Mouse (Mus musculus) midbrain, embryonic 14.5 days (tissue): Measurements from ENCODE around the gene Plac8. TPM values are rescaled to one million over a fixed set of nuclear protein-coding genes. Genes with fewer than 3 reads are reported as not detected.

Experiments
- ATAC-seq: fragments of 200-750 bp; cut with Nextera tagmentation; 2 replicates; pipeline ENCODE4 v1.8.0; 2017; ENCODE audit warnings: moderate number of reproducible peaks, moderate library complexity; ENCODE audit not compliant: low FRiP score, low TSS enrichment
- DNase-seq: peaks from one replicate; pipeline ENCODE4 v3.0.0-alpha.2; 2015
- H3K27ac ChIP-seq: fragments of 300-500 bp; sonication (generic); replicated peaks from 2 replicates; pipeline ENCODE4 v1.5.1; 2014; ENCODE audit warnings: mild to moderate bottlenecking, low read depth, low read length, moderate library complexity
- H3K27me3 ChIP-seq: fragments of 300-500 bp; sonication (generic); 2 replicates; pipeline ENCODE4 v1.6.1; 2014; ENCODE audit warnings: low read length, control low read depth, mixed read lengths; ENCODE audit not compliant: control insufficient read depth, insufficient read depth
- H3K36me3 ChIP-seq: fragments of 300-500 bp; sonication (generic); 2 replicates; pipeline ENCODE4 v1.6.1; 2014; ENCODE audit warnings: low read length, control low read depth; ENCODE audit not compliant: control insufficient read depth, insufficient read depth
- H3K4me1 ChIP-seq: fragments of 300-500 bp; sonication (generic); 2 replicates; pipeline ENCODE4 v1.6.1; 2014; ENCODE audit warnings: mild to moderate bottlenecking, antibody characterized with exemption, low read length, control low read depth; ENCODE audit not compliant: control insufficient read depth, insufficient read depth
- H3K4me2 ChIP-seq: fragments of 300-500 bp; sonication (generic); 2 replicates; pipeline ENCODE4 v1.6.1; 2014; ENCODE audit warnings: mild to moderate bottlenecking, low read length, moderate library complexity
- H3K4me3 ChIP-seq: fragments of 300-500 bp; sonication (generic); replicated peaks from 2 replicates; pipeline ENCODE4 v1.5.1; 2014; ENCODE audit warnings: low read depth, low read length
- H3K9ac ChIP-seq: fragments of 300-500 bp; sonication (generic); replicated peaks from 2 replicates; pipeline ENCODE4 v1.6.1; 2014; ENCODE audit warnings: mild to moderate bottlenecking, low read length, moderate library complexity
- H3K9me3 ChIP-seq: fragments of 300-500 bp; sonication (generic); 2 replicates; pipeline ENCODE4 v1.6.1; 2016; ENCODE audit warnings: low read length, control low read depth, mixed read lengths; ENCODE audit not compliant: control insufficient read depth
- WGBS: fragments of 180-500 bp; shearing (Covaris S2); extraction: QIAGEN DNeasy Blood & Tissue Kit; methylation state at CpG from one replicate; pipeline ENCODE4 v1.1.7; 2014; 5-methylcytosine and 5-hydroxymethylcytosine counted together
- polyA plus RNA-seq: library from polyadenylated mRNA; unstranded; fragments of >200 nt; fragmentation: Nextera tagmentation; extraction: Ambion mirVana; gene quantifications from 2 replicates; pipeline ENCODE4 v1.2.1, GENCODE M21; 2014

Gene Plac8
- polyA plus RNA-seq, 1 experiment from 2014 or later = 3.2 TPM

GRCm38 (mm10) chr5:100526164-100526563 is 45.9 kb downstream of the Plac8 start:
- Histone ChIP-seq H3K27ac (no peak overlapping the region), H3K36me3 (peaks cover 45% of the 10 kb centered on the region), H3K4me3 (no peak overlapping the region), H3K9me3 (no peaks in the 10 kb centered on the region), H3K27me3 (no peaks in the 10 kb centered on the region), H3K9ac (no peak overlapping the region), H3K4me2 (no peak overlapping the region), H3K4me1 (no peaks in the 10 kb centered on the region)
- ATAC-seq (no peak), DNase-seq (no peak)
- 93% methylated on average over 7 of the region's 7 CpGs for WGBS

GRCm38 (mm10) chr5:100525620-100526019 is 46.4 kb downstream of the Plac8 start:
- DNase-seq = no peak
- no peaks in the 10 kb centered on the region for H3K9me3 ChIP-seq
- H3K4me1 ChIP-seq = no peaks in the 10 kb centered on the region
- no peak overlapping the region for H3K4me3 ChIP-seq
- H3K36me3 ChIP-seq = peaks cover 40% of the 10 kb centered on the region
- no peak for ATAC-seq
- no peak overlapping the region for H3K4me2 ChIP-seq
- no peak overlapping the region for H3K9ac ChIP-seq
- WGBS = 86% methylated on average over 3 of the region's 3 CpGs
- H3K27me3 ChIP-seq = no peaks in the 10 kb centered on the region
- H3K27ac ChIP-seq = no peak overlapping the region

GRCm38 (mm10) chr5:100524921-100525320 is 47.1 kb downstream of the Plac8 start:
- Histone ChIP-seq H3K4me1 (peaks cover 3% of the 10 kb centered on the region), H3K4me2 (no peak overlapping the region), H3K27me3 (no peaks in the 10 kb centered on the region), H3K36me3 (peaks cover 33% of the 10 kb centered on the region), H3K4me3 (no peak overlapping the region), H3K9ac (no peak overlapping the region), H3K9me3 (no peaks in the 10 kb centered on the region), H3K27ac (no peak overlapping the region)
- DNase-seq (no peak), ATAC-seq (no peak)
- WGBS = 96% methylated on average over 9 of the region's 9 CpGs

GRCm38 (mm10) chr5:100523331-100523730 is 48.7 kb downstream of the Plac8 start:
- no peak overlapping the region for H3K27ac ChIP-seq
- H3K36me3 ChIP-seq = peaks cover 17% of the 10 kb centered on the region; the same call in 1 of the 2 replicates
- H3K4me1 ChIP-seq = peaks cover 11% of the 10 kb centered on the region
- no peaks in the 10 kb centered on the region for H3K27me3 ChIP-seq
- no peak overlapping the region for H3K4me2 ChIP-seq
- DNase-seq (no peak), ATAC-seq (no peak)
- H3K9me3 ChIP-seq = no peaks in the 10 kb centered on the region
- H3K4me3 ChIP-seq = no peak overlapping the region
- 91% methylated on average over 1 of the region's 1 CpGs for WGBS
- no peak overlapping the region for H3K9ac ChIP-seq

- Histone ChIP-seq H3K4me3 (peak overlapping the region; percentile 8; the same call in 1 of the 2 replicates), H3K4me1 (peaks cover 14% of the 10 kb centered on the region), H3K9me3 (no peaks in the 10 kb centered on the region), H3K36me3 (peaks cover 7% of the 10 kb centered on the region; the same call in 1 of the 2 replicates), H3K27me3 (no peaks in the 10 kb centered on the region), H3K9ac (no peak overlapping the region), H3K4me2 (0 out of 2 replicates have a peak overlapping the region, but pooled peaks have one; percentile 12), H3K27ac (no peak overlapping the region)
- DNase-seq = no peak
- no peak for ATAC-seq
- WGBS = 93% methylated on average over 2 of the region's 2 CpGs
Measured at GRCm38 (mm10) chr5:100520223-100520622, 51.8 kb downstream of the Plac8 start.

- DNase-seq = no peak
- Histone ChIP-seq H3K27me3 (no peaks in the 10 kb centered on the region), H3K4me1 (peaks cover 14% of the 10 kb centered on the region), H3K27ac (peak overlapping the region; percentile 77; the same call in 1 of the 2 replicates), H3K9me3 (no peaks in the 10 kb centered on the region), H3K4me3 (peak overlapping the region; percentile 69), H3K9ac (peak overlapping the region; percentile 75), H3K36me3 (peaks cover 7% of the 10 kb centered on the region; the same call in 1 of the 2 replicates), H3K4me2 (peak overlapping the region; percentile 80)
- peak; percentile 4; the same call in 1 of the 2 replicates for ATAC-seq
- WGBS = 8% methylated on average over 5 of the region's 5 CpGs
Measured at GRCm38 (mm10) chr5:100519027-100519411, 53.0 kb downstream of the Plac8 start.

- Histone ChIP-seq H3K4me2 (peak within 1 kb of the TSS; percentile 80), H3K4me1 (peaks cover 14% of the 10 kb centered on the region), H3K27ac (peak within 1 kb of the TSS; percentile 77), H3K27me3 (no peaks in the 10 kb centered on the region), H3K9me3 (no peaks in the 10 kb centered on the region), H3K4me3 (peak within 1 kb of the TSS; percentile 69), H3K9ac (peak within 1 kb of the TSS; percentile 75), H3K36me3 (peaks cover 7% of the 10 kb centered on the region; the same call in 1 of the 2 replicates)
- ATAC-seq = peak; percentile 100
- under 1% methylated on average over 64 of the region's 64 CpGs for WGBS
- peak; percentile 100 for DNase-seq
Measured at GRCm38 (mm10) chr5:100518049-100519026, 53.7 kb downstream of the Plac8 start, which contains the start of gene Cops4. Gene Cops4 (plus strand): TSS chr5:100518309.

GRCm38 (mm10) chr5:100512576-100512975 is 59.5 kb downstream of the Plac8 start:
- Histone ChIP-seq H3K27ac (no peak overlapping the region), H3K27me3 (no peaks in the 10 kb centered on the region), H3K4me2 (no peak overlapping the region), H3K4me3 (no peak overlapping the region), H3K4me1 (peaks cover under 1% of the 10 kb centered on the region; the same call in 1 of the 2 replicates), H3K9me3 (no peaks in the 10 kb centered on the region), H3K36me3 (no peaks in the 10 kb centered on the region), H3K9ac (no peak overlapping the region)
- no peak for DNase-seq
- no peak for ATAC-seq
